Mouse (Mus musculus): ENCODE results near the gene Chad.
A peak's percentile ranks its signal among the peaks of the same experiment; 100 is the strongest.

Chad gene

GRCm38 (mm10) chr11:94565151-94565479 lies 268 bp downstream of the Chad start:
- DNase-seq (ENCODE audit: low read depth, low spot score), result no peak

- DNase-seq (ENCODE audit: low read depth, low spot score), result no peak
These were observed 1.7 kb downstream of the Chad start for GRCm38 (mm10) chr11:94566534-94566933.

- DNase-seq (ENCODE audit: low read depth, low spot score), result no peak
These were observed 2.5 kb downstream of the Chad start for GRCm38 (mm10) chr11:94567326-94567725.

GRCm38 (mm10) chr11:94570612-94571011 lies 5.8 kb downstream of the Chad start:
- no peak for DNase-seq (ENCODE audit: low read depth, low spot score)

DNA sequence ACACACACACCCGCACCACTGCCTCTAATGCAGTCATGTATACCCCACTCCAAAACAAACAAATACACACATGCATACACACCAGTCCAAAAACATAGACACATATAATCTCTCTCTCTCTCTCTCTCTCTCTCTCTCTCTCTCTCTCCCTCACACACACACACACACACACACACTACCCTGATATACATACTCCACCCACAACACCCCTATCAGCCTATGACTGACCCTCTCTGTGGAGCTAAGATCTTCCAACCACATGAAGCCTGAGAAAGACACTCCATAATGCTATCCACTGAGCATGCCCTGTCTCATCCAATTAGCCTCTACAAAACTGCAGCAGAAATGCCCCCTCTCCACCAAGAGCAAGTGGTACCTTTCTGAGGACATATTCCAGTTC lies 7.0 kb downstream of the Chad start:
- no peak for DNase-seq (ENCODE audit: low read depth, low spot score)

GRCm38 (mm10) chr11:94574560-94574959 lies 9.7 kb downstream of the Chad start:
- no peak for DNase-seq (ENCODE audit: low read depth, low spot score)

DNA sequence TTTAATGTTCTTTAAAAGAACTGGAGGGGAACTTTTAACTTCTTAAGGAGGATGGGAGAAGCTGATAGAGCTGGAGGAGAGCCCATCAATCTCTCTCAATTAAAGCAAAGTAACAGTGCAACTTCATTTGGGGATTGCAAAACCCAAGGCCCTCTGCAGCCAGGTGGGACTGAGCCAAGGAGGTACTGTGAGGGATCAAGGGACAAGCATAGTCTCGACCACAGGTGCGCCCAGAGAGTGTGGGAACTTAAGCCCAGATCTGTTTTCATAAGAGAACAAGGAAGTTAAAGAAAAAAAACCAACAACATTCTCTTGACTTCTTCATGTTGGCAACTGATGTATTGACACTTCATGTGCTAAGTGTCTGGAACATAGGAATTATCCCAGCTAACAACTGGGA lies 10.2 kb downstream of the Chad start:
- DNase-seq (ENCODE audit: low read depth, low spot score), result no peak

- DNase-seq (ENCODE audit: low read depth, low spot score), result no peak
These were observed 11.5 kb downstream of the Chad start for GRCm38 (mm10) chr11:94576361-94576760.

DNA sequence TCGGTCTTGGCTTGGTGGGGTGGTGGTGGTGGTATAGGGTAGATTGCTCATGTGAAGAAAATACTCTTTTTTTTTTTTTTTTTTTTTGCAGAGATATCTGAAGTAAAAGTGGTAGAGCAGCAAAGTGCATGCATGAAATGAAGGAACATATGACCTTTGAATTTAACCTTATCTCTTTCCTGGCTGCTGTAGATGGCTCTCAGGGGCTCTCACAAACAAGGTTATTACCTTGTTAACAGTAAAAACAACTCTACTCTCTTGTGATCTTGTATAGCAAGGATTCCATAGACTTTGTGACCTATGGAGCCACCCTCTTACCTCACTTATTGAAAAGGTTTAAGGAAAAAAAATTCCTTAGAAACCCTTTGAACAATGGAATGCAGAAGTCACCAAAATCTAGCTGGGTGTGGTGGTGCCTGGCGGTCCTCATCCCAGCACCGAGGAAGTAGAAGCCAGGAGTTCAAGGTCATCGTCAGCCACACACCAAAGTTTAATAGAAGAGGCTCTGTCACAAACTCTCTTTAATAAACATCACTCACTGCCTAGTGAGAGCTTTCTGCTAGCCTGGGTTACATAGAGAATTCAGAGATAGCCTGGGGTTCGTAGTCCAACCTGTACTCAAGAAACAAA lies 15.4 kb downstream of the Chad start:
- no peak for DNase-seq (ENCODE audit: low read depth, low spot score)

DNA sequence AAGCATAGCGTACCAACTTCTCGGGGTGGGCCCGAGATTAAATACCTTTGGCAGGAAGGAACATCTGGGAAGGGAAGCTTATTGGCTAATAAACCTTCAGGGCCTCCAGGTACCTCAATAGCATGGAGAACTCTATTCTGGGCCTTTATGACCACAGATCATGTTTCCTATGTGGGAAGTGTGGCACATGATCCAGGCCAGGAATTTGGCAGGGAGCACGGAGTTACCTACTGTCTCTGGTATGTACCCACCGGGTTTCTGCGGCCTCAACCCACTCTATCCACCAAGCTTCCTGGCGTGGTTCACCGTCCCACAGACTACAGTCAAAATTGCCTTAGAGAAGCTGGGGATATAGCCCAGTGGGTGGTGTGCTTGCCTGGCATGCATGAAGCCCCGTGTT lies 20.2 kb downstream of the Chad start:
- no peak for DNase-seq (ENCODE audit: low read depth, low spot score)

DNA sequence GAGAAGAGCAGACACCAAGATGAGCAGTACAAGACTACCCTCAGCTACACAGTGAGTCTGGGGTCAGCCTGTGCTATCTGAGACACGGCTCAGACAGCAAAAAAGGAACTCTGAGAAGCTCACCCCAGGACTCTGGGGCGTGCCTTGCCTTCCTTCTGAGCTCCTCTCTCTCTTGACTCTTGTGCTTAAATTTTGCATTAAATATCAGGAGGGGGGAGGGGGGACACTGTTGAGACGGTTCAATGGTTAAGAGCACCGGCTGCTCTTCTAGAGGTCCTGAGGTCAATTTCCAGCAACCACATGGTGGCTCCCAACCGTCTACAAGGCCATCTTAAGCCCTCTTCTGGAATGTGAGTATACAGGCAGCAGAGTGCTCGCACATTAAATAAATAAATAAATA lies 22.7 kb downstream of the Chad start:
- DNase-seq (ENCODE audit: low read depth, low spot score), result no peak

DNA sequence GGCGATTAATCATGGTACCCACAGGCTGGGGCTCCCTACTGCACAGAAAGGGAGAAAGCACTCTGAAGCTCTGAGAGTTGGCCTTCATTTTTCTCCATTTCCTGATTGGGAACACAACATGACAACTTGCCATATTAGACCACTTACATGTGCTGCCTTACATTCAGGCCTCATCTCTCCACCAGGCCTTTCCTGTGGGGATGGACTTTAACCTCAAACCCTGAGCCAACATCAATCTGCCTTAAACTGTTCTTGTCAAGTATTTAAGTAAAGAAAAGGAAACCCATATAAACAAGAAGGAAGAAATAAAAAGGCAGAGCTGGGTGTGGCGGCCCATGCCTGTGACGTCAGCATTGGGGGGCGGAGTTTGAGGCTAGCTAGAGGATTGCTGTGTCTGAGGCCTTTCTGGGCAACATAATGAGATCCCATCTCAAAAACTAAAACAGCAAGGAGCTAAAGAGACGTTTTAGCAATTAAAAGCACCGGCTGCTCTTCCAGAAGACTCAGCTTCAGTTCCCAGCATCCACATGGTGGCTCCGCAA lies 31.5 kb downstream of the Chad start:
- DNase-seq (ENCODE audit: low read depth, low spot score), result peak; percentile 12

DNA sequence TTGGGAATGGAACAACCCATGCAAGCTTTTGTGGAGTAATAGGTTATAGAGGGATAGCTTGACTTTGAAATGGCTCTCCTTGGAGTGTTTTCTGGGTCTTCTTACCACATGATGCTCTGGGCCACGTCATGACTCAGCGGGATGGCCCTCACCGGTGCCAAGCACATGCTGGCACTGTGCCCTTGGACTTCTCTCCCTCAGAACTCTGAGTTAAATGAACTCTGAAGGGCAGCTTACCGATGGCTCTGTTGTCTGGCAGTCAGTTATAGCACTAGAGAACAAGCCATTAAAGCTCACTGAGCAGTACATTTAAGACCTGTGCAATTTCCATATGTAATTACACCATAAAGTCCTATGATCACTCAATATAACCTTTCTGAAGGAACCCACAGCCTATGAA lies 32.5 kb downstream of the Chad start:
- no peak for DNase-seq (ENCODE audit: low read depth, low spot score)

DNA sequence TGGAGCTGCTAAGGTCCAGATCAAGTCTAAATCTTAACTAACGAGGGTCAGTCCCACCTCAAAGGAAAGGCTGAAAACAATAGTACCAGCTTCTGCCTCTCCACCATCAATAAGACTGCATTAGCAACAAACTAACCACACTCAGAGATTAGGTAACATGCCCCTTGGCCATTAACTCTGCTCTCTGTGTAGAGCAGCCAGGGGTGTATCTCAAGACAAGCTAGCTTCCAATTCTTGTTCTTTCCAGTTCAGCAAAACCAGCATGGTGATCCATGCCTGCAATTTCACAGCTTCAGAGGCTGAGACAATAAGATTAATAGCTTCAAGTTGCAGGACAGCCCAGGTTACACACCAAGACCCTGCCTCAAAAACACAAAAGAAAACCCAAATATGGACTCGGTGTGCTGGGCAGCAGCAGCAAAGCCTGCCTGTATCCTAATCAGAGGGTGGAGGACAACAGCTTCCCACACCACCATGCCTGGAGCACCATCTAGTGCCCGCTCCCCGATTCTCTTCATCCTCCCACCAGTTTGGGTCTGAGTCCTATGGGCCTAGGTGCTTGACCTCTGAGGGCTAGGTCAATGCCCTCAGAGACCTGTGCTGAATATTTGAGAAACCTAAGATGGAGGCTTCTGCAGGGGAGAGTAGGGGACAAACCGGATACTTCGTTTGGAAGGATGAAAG lies 33.7 kb downstream of the Chad start:
- no peak for DNase-seq (ENCODE audit: low read depth, low spot score)

DNA sequence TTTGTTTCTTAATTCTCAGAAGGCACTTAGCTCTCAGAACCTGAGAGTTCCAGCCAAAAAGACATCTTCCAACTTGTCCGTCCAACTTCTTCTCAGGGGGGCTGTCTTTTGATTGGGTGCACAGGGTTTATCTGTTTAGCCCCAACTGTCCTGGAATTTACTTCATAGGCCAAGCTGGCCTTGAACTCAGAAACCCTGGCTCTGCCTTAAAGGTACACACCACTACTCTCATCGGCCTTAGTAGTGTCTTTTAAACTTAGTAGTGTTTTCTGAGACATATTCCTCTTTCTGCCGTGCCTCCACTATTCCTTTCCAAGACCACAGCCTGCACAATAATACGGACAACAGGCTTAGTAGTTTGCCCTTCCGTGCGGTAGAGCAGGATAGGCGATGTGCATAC lies 35.6 kb downstream of the Chad start:
- no peak for DNase-seq (ENCODE audit: low read depth, low spot score)

DNA sequence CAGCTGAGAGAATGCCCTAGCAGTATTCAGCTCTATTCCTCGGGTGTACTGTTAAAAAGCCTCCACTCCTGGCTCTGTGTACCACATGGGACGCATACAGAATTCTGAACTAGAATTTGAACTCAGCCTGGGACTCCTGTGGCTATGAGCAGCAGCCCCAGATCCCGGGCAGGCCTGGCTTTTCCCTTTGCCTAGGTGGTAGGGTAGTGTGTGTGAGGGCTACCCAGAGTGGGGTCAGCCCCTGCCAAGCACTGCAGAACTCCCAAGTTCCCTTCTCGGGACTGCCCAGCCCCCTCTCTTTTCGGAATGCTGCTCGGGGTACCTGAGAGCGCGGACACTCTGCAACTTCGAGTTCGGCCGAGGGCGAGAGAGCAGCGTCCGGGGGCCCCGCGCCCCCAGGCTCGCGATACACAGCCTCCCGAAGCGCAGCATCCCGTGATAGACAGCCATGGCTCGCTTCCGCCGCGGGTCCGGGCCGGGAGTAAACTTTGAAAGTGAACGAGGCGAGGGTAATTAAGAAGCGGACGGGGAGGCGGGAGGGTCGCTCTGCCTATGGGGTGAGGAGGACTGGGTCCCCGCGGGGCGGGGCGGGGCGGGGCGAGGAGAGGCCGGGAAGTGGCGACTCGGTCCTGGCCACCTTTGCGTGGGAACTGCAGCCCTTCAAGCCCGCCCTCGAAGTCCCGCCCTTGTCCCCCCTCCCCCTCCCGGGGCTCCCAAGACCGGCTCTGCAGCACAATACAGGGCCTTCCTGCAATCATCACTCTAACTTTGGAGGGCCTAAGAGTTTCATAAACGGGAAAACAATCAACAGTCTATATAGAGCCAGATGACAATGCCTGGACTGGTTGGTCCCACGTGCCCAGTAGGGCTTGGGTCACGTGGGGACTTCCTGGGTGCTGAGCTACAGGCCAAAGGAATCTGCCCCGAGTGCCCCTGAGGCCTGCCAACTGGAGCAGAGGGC lies 36.8 kb downstream of the Chad start, which contains the start of gene Acsf2:
Gene Acsf2 (minus strand): TSS at position 551 of the 961 bp plus-strand sequence.
- no peak for DNase-seq (ENCODE audit: low read depth, low spot score)

- DNase-seq (ENCODE audit: low read depth, low spot score), result no peak
These were observed 37.6 kb downstream of the Chad start for GRCm38 (mm10) chr11:94602356-94602955.

DNA sequence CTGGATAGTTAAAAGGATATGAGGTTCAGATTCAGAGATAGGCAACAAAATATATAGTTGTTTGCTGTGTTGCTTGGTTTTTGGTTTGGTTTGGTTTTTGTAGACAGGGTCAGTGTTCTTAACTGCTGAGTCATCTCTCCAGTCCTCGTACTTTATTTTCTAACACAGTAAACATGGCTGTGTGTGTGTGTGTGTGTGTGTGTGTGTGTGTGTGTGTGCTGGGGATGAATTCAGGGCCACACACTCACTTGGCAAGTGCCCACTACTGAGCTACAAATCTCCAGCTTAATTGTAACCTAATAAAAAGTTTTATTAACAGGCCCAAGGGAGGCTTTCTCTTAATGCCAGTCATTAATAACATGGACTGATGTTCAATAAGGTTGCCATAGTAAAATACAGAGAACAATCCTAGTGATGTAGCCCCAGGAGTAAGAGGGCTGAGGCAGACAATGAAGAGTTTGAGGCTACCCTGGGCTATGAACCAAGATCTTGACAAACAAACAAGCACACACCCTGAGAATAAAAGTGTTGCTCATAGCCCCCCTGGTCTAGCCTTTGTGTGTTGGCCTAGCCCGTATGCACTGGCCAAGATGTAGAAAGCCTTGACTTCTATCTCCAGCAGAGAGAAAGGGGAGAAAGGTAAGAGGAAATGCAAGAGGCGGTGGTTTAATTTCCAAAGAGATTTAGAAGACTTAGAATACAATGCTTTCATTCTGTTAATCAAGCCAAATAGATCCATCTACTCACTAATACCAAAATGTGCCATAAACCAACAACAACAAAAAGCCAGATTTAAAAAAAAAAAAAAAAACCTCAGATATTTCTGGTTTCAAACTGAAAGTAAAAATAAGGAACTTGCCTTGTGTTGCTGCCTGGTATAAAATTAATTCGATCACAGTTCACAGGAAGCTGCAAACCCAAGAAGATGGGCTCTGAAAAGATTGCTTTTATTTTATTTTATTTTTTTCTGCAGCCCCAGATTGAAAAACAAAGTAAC lies 46.2 kb downstream of the Chad start:
- DNase-seq (ENCODE audit: low read depth, low spot score), result no peak

GRCm38 (mm10) chr11:94614603-94615002 lies 49.8 kb downstream of the Chad start:
- DNase-seq (ENCODE audit: low read depth, low spot score), result no peak

- DNase-seq (ENCODE audit: low read depth, low spot score), result no peak
These were observed 50.6 kb downstream of the Chad start for GRCm38 (mm10) chr11:94615494-94615893.

DNA sequence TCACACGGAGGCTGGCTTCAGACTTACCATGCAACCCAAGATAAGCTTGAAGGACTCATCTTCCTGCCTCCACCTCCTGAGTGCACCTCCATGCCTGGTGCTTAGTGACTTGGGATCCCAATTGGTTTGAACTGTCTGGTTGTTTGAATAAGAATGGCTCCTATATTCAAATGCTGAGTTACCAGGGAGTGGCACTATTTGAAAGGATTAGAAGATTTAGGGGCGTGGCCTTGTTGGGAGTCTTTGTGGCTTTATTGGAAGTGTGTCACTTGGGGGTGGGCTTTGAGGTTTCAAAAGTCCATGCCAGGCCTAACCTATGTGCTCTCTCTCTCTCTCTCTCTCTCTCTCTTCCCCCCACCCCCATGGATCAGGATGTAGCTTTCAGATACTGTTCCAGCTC lies 52.8 kb downstream of the Chad start:
- DNase-seq (ENCODE audit: low read depth, low spot score), result no peak
